Comparison of ENCODE assay signal across 8 mouse cellular contexts in the genomic region with DNA sequence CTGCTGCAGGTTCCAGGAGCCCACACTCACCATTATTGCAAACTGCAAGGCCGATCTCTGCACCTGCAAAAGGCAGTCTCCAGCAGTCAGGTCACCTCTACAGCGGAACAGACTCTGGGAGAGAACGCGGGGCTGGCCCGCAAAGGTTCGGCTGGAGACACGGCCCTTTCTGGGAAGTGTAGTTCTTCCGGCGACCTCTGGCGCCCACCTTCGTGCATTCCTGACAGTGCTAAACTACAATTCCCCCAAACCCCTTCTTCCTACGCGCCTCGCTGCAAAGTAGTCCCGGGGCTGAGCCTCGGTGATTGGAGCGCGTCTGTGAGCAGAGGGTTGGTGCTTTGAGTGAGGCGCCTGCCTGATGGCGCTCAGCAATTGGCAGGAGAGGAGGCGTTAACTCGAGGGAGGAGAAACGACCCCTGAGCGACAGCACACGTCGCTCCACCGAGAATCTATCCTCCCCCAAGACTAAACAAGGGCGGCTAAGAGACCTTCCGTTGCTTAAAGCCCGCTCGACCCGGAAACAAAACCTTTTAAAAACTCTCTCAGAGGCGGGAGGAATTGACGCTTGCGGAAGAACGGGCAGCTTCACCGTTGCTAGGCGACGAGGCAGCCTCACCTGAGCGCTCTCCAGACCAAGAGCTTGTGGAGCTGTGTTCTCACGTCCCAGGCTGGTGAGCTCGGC. TPM values are rescaled to one million over a fixed set of nuclear protein-coding genes. Genes with fewer than 3 reads are reported as not detected.
DNase-seq lines count a peak whose midpoint lies in the region; ATAC-seq and TF ChIP-seq lines count a peak whose summit lies in the region.

Gene Wdpcp (plus strand): TSS at position 536 of the 682 bp plus-strand sequence.
Gene Mdh1 (minus strand): TSS at position 668 of the 682 bp plus-strand sequence.

- H3K27me3 ChIP-seq in forebrain, embryonic 15.5 days = no peaks in the 10 kb centered on the region

- peak within 1 kb of the TSS; percentile 63 for H3K4me2 ChIP-seq in forebrain, embryonic 15.5 days (replicated peaks)

- no peak within 1 kb of the TSS for H3K27ac ChIP-seq in ES-E14 (ENCODE audit: insufficient read depth, low read depth, low read length, poor library complexity, severe bottlenecking)
- peak within 1 kb of the TSS; percentile 88 for H3K27ac ChIP-seq in forebrain, embryonic 15.5 days (replicated peaks)

- H3K9ac ChIP-seq in ES-E14 (ENCODE audit: insufficient read depth, low read depth, low read length, poor library complexity, severe bottlenecking) = peak within 1 kb of the TSS; percentile 76
- peak within 1 kb of the TSS; percentile 77 for H3K9ac ChIP-seq in forebrain, embryonic 15.5 days (replicated peaks)

- peaks cover 2% of the 10 kb centered on the region in 2 experiments; a peak in 2 of 4 replicates for H3K4me1 ChIP-seq in ES-E14 (ENCODE audit: control insufficient read depth in 2 of 2, insufficient read depth in 2 of 2, low read length in 2 of 2, poor library complexity in 1 of 2)
- H3K4me1 ChIP-seq in forebrain, embryonic 15.5 days = peaks cover 34% of the 10 kb centered on the region
- H3K4me1 ChIP-seq in lung, adult 2 months (ENCODE audit: control insufficient read depth, insufficient read depth, low read length) = peaks cover 5% of the 10 kb centered on the region; the same call in 1 of the 2 replicates

- intact Hi-C loops in heart, postnatal 25 days (cut with DNase I) = loop anchor here (5.0 kb wide), 1 partner anchor 1685 kb away; the partner anchor contains the start of gene Xpo1

- peak within 1 kb of the TSS; percentile 88 to 95 for H3K4me3 ChIP-seq in ES-E14 (ENCODE audit: insufficient read depth in 1 of 2, low read depth in 1 of 2, low read length in 2 of 2, poor library complexity in 1 of 2, severe bottlenecking in 1 of 2)
- H3K4me3 ChIP-seq in forebrain, embryonic 15.5 days = peak within 1 kb of the TSS; percentile 77
- H3K4me3 ChIP-seq in lung, adult 2 months (replicated peaks; ENCODE audit: extremely low read depth, low read depth, low read length) = peak within 1 kb of the TSS; percentile 76

- WGBS in forebrain, embryonic 15.5 days = under 1% methylated on average over 42 of the region's 42 CpGs
- WGBS in lung, adult 2 months = under 1% methylated on average over 42 of the region's 42 CpGs

- H3K36me3 ChIP-seq in ES-E14 (ENCODE audit: control insufficient read depth, insufficient read depth, low read length, poor library complexity, severe bottlenecking) = no peaks in the 10 kb centered on the region
- H3K36me3 ChIP-seq in forebrain, embryonic 15.5 days = no peaks in the 10 kb centered on the region

- in situ Hi-C loops in ES-E14 (cut with MboI; ENCODE audit: low sequenced_read_pairs in 2 of 2, unreplicated experiment in 2 of 2) = no loop called here

- no peaks in the 10 kb centered on the region for H3K9me3 ChIP-seq in ES-E14 (ENCODE audit: control insufficient read depth, insufficient read depth, low read depth, low read length)
- no peaks in the 10 kb centered on the region for H3K9me3 ChIP-seq in forebrain, embryonic 15.5 days

- no peak for TF ChIP-seq CTCF in lung, adult 2 months (IDR thresholded peaks at IDR 0.05; ENCODE audit: insufficient read depth, low read length)

- ATAC-seq in forebrain, embryonic 15.5 days (replicated peaks) = peak; percentile 100
- ATAC-seq in neutrophil, adult 5-6 weeks (ENCODE audit: extremely low read depth, insufficient number of reproducible peaks, low FRiP score, poor library complexity, severe bottlenecking) = peak; percentile 93

- peak; percentile 95 for DNase-seq in ES-E14 (ENCODE audit: low read depth, low spot score)
- DNase-seq in cerebellum, adult 11-12 months = peak; percentile 98
- DNase-seq in heart, postnatal 25 days (ENCODE audit: low spot score) = peak; percentile 95
- DNase-seq in layer of hippocampus, adult 18-20 months (ENCODE audit: low spot score in 2 of 2) = peak; percentile 98
- peak; percentile 89 for DNase-seq in lung, adult 2 months
- DNase-seq in thymus, adult 18-20 months = peak; percentile 93 to 96

- peak; percentile 69; the same call in 1 of the 2 replicates for TF ChIP-seq POLR2A in lung, adult 2 months (IDR thresholded peaks at IDR 0.05; ENCODE audit: borderline replicate concordance, extremely low read depth, low read depth, low read length)

TF ChIP-seq in ES-E14, 5 proteins besides CTCF, POLR2A, EP300 and RAD21:
- TF ChIP-seq HCFC1 (IDR thresholded peaks at IDR 0.05; ENCODE audit: borderline replicate concordance, insufficient read depth, low read length) (peak; percentile 99), ZNF384 (IDR thresholded peaks at IDR 0.05; ENCODE audit: low read depth, low read length) (no peak), CHD2 (IDR thresholded peaks at IDR 0.05; ENCODE audit: low read depth, low read length) (peak; percentile 40; the same call in 1 of the 2 replicates)

RNA-seq across cellular contexts. Expression of gene Wdpcp, which starts in this region (rescaled TPM):
- 1.9 and 3.0 TPM in 2 replicates for total RNA-seq in ES-E14 (2012; rRNA removed)
- 11.3 and 13.1 TPM in 2 replicates for polyA plus RNA-seq in forebrain, embryonic 15.5 days (2015; fragmentation: Nextera tagmentation; extraction: Ambion mirVana)
- 1 to 10 TPM; 3.7 to 4.0 TPM for total RNA-seq in heart, postnatal 25 days (2021)
- total RNA-seq in layer of hippocampus, adult 18-20 months (2021) = 10 to 100 TPM; 10.9 to 11.2 TPM
- 3.6 and 6.1 TPM in 2 replicates for polyA plus RNA-seq in lung, adult 2 months (2012; rRNA removed)
- 2.1 and 5.0 TPM in 2 replicates for total RNA-seq in neutrophil, adult 5-6 weeks (2017)

RNA-seq across cellular contexts. Expression of gene Mdh1, which starts in this region (rescaled TPM):
- total RNA-seq in ES-E14 (2012; rRNA removed) = 106 and 141 TPM in 2 replicates
- 462 and 467 TPM in 2 replicates for polyA plus RNA-seq in forebrain, embryonic 15.5 days (2015; fragmentation: Nextera tagmentation; extraction: Ambion mirVana)
- 1,000 to 10,000 TPM; 2,362 to 2,650 TPM for total RNA-seq in heart, postnatal 25 days (2021)
- 100 to 1,000 TPM; 658 to 664 TPM for total RNA-seq in layer of hippocampus, adult 18-20 months (2021)
- 60.2 and 104 TPM in 2 replicates for polyA plus RNA-seq in lung, adult 2 months (2012; rRNA removed)
- 64.7 and 73.3 TPM in 2 replicates for total RNA-seq in neutrophil, adult 5-6 weeks (2017)
